Mouse (Mus musculus) thymus, postnatal 25 days (tissue): Measurements from ENCODE around the gene March10.

Experiments
- DNase-seq: peaks from one replicate; pipeline ENCODE4 v3.0.0; 2022

The March10 gene

GRCm38 (mm10) chr11:105464430-105464967, 8.0 kb upstream of the March10 start:
- no peak for DNase-seq

- no peak for DNase-seq
Measured at GRCm38 (mm10) chr11:105459900-105460299, 3.4 kb upstream of the March10 start.

- DNase-seq = no peak
Measured at GRCm38 (mm10) chr11:105457041-105457440, 506 bp upstream of the March10 start.

GRCm38 (mm10) chr11:105455118-105455517, 1.4 kb downstream of the March10 start:
- DNase-seq = no peak

- DNase-seq = no peak
Measured at GRCm38 (mm10) chr11:105453084-105453483, 3.5 kb downstream of the March10 start.

GRCm38 (mm10) chr11:105452504-105452903, 4.0 kb downstream of the March10 start:
- no peak for DNase-seq

- DNase-seq = no peak
Measured at GRCm38 (mm10) chr11:105451553-105452135, 4.9 kb downstream of the March10 start.

GRCm38 (mm10) chr11:105449581-105450315, 6.8 kb downstream of the March10 start:
- DNase-seq = no peak

- no peak for DNase-seq
Measured at GRCm38 (mm10) chr11:105447661-105448060, 8.9 kb downstream of the March10 start.

GRCm38 (mm10) chr11:105446221-105446620, 10.3 kb downstream of the March10 start:
- DNase-seq = no peak

GRCm38 (mm10) chr11:105445741-105446140, 10.8 kb downstream of the March10 start:
- DNase-seq = no peak

GRCm38 (mm10) chr11:105444929-105445328, 11.6 kb downstream of the March10 start:
- DNase-seq = peak; percentile 73

- DNase-seq = no peak
Measured at GRCm38 (mm10) chr11:105443505-105443904, 13.0 kb downstream of the March10 start.

GRCm38 (mm10) chr11:105439796-105440195, 16.7 kb downstream of the March10 start:
- DNase-seq = no peak

- no peak for DNase-seq
Measured at GRCm38 (mm10) chr11:105438907-105439306, 17.6 kb downstream of the March10 start.

- DNase-seq = no peak
Measured at GRCm38 (mm10) chr11:105426441-105426840, 30.1 kb downstream of the March10 start.

- DNase-seq = no peak
Measured at GRCm38 (mm10) chr11:105424643-105425042, 31.9 kb downstream of the March10 start.

GRCm38 (mm10) chr11:105420671-105421450, 35.7 kb downstream of the March10 start:
- no peak for DNase-seq

GRCm38 (mm10) chr11:105419946-105420345, 36.6 kb downstream of the March10 start:
- no peak for DNase-seq

- no peak for DNase-seq
Measured at GRCm38 (mm10) chr11:105414009-105414408, 42.5 kb downstream of the March10 start.

GRCm38 (mm10) chr11:105409408-105409807, 47.1 kb downstream of the March10 start:
- DNase-seq = no peak

GRCm38 (mm10) chr11:105407846-105408441, 48.6 kb downstream of the March10 start:
- DNase-seq = no peak

- no peak for DNase-seq
Measured at GRCm38 (mm10) chr11:105402355-105402754, 54.2 kb downstream of the March10 start.
